Mouse (Mus musculus) midbrain, embryonic 13.5 days (tissue): ENCODE measurements around the gene Prr3. TPM values are rescaled to one million over a fixed set of nuclear protein-coding genes. Genes with fewer than 3 reads are reported as not detected.

ENCODE experiments used
- ATAC-seq: fragments of 200-750 bp; cut with Nextera tagmentation; 2 replicates; pipeline ENCODE4 v1.8.0; 2017; ENCODE audit warnings: mild to moderate bottlenecking, moderate TSS enrichment, moderate library complexity
- H3K27ac ChIP-seq: fragments of 300-500 bp; sonication (generic); 2 replicates; pipeline ENCODE4 v1.5.1; 2015; ENCODE audit warnings: inconsistent platforms, mild to moderate bottlenecking, moderate library complexity
- H3K27me3 ChIP-seq: fragments of 300-500 bp; sonication (generic); 2 replicates; pipeline ENCODE4 v1.6.1; 2015; ENCODE audit warnings: mild to moderate bottlenecking, inconsistent platforms
- H3K36me3 ChIP-seq: fragments of 300-500 bp; sonication (generic); 2 replicates; pipeline ENCODE4 v1.6.1; 2015; ENCODE audit warnings: mild to moderate bottlenecking, inconsistent platforms
- H3K4me1 ChIP-seq: fragments of 300-500 bp; sonication (generic); replicated peaks from 2 replicates; pipeline ENCODE4 v1.6.1; 2015; ENCODE audit warnings: inconsistent platforms
- H3K4me2 ChIP-seq: fragments of 300-500 bp; sonication (generic); replicated peaks from 2 replicates; pipeline ENCODE4 v1.6.1; 2015; ENCODE audit warnings: moderate library complexity, mild to moderate bottlenecking, inconsistent platforms
- H3K4me3 ChIP-seq: fragments of 300-500 bp; sonication (generic); replicated peaks from 2 replicates; pipeline ENCODE4 v1.5.1; 2015; ENCODE audit warnings: mild to moderate bottlenecking, inconsistent platforms
- H3K9ac ChIP-seq: fragments of 300-500 bp; sonication (generic); replicated peaks from 2 replicates; pipeline ENCODE4 v1.6.1; 2015; ENCODE audit warnings: mild to moderate bottlenecking, inconsistent platforms
- H3K9me3 ChIP-seq: fragments of 300-500 bp; sonication (generic); 2 replicates; pipeline ENCODE4 v1.6.1; 2016; ENCODE audit warnings: mild to moderate bottlenecking, inconsistent platforms
- WGBS: fragments of 180-500 bp; shearing (Covaris S2); methylation state at CpG from one replicate; pipeline ENCODE4 v1.1.7; 2015; 5-methylcytosine and 5-hydroxymethylcytosine counted together
- polyA plus RNA-seq: library from polyadenylated mRNA; unstranded; fragments of >200 nt; fragmentation: Nextera tagmentation; extraction: Ambion mirVana; gene quantifications from 2 replicates; pipeline ENCODE4 v1.2.1, GENCODE M21; 2015

Prr3 gene
- 69.0 and 74.6 TPM in 2 replicates for polyA plus RNA-seq

GRCm38 (mm10) chr17:35979401-35980362, at the start of gene Prr3, which contains the start of gene Gnl1:
TSS of gene Prr3 (minus strand) at chr17:35980236.
TSS of gene Gnl1 (plus strand) at chr17:35979851.
- under 1% methylated on average over 98 of the region's 109 CpGs for WGBS
- Histone ChIP-seq H3K9ac (peak within 1 kb of the TSS; percentile 86), H3K9me3 (no peaks in the 10 kb centered on the region)

GRCm38 (mm10) chr17:36028879-36029619, 49.0 kb upstream of the Prr3 start:
- no peak overlapping the region for H3K4me2 ChIP-seq
- no peak overlapping the region for H3K27ac ChIP-seq
- H3K9me3 ChIP-seq, result no peaks in the 10 kb centered on the region
- ATAC-seq, result no peak
- WGBS, result 70% methylated on average over 7 of the region's 7 CpGs
- no peak overlapping the region for H3K9ac ChIP-seq
- peaks cover 12% of the 10 kb centered on the region for H3K4me1 ChIP-seq
- no peaks in the 10 kb centered on the region for H3K36me3 ChIP-seq
- no peak overlapping the region for H3K4me3 ChIP-seq
- 0 out of 2 replicates have a peak, but pooled peaks cover 5% of the 10 kb centered on the region for H3K27me3 ChIP-seq

More at GRCm38 (mm10) chr17:35979401-35980362, at the start of gene Prr3, which contains the start of gene Gnl1:
- Histone ChIP-seq H3K27me3 (no peaks in the 10 kb centered on the region), H3K27ac (peak within 1 kb of the TSS; percentile 94), H3K36me3 (peaks cover 40% of the 10 kb centered on the region), H3K4me3 (peak within 1 kb of the TSS; percentile 97), H3K4me1 (peaks cover 26% of the 10 kb centered on the region), H3K4me2 (peak within 1 kb of the TSS; percentile 90)
- ATAC-seq, result peak; percentile 80

- Histone ChIP-seq H3K9ac (no peak overlapping the region), H3K36me3 (no peaks in the 10 kb centered on the region), H3K4me3 (no peak overlapping the region), H3K27ac (no peak overlapping the region), H3K4me1 (peaks cover 12% of the 10 kb centered on the region), H3K27me3 (0 out of 2 replicates have a peak, but pooled peaks cover 5% of the 10 kb centered on the region), H3K4me2 (no peak overlapping the region), H3K9me3 (no peaks in the 10 kb centered on the region)
- WGBS, result 94% methylated on average over 4 of the region's 4 CpGs
- no peak for ATAC-seq
Observed at GRCm38 (mm10) chr17:36027663-36028062, 47.6 kb upstream of the Prr3 start.

GRCm38 (mm10) chr17:36025901-36026300, 45.9 kb upstream of the Prr3 start:
- Histone ChIP-seq H3K4me1 (no peaks in the 10 kb centered on the region), H3K4me2 (no peak overlapping the region), H3K36me3 (no peaks in the 10 kb centered on the region), H3K4me3 (no peak overlapping the region), H3K27ac (no peak overlapping the region), H3K27me3 (no peaks in the 10 kb centered on the region), H3K9me3 (no peaks in the 10 kb centered on the region), H3K9ac (no peak overlapping the region)
- ATAC-seq, result no peak
- WGBS, result 89% methylated on average over 4 of the region's 4 CpGs

GRCm38 (mm10) chr17:36025197-36025596, 45.2 kb upstream of the Prr3 start:
- WGBS, result 62% methylated on average over 5 of the region's 5 CpGs
- Histone ChIP-seq H3K4me1 (peaks cover 4% of the 10 kb centered on the region), H3K27ac (no peak overlapping the region)

GRCm38 (mm10) chr17:36023710-36024654, 43.9 kb upstream of the Prr3 start:
- no peaks in the 10 kb centered on the region for H3K27me3 ChIP-seq
- ATAC-seq, result no peak
- H3K4me1 ChIP-seq, result peaks cover 4% of the 10 kb centered on the region
- 80% methylated on average over 9 of the region's 9 CpGs for WGBS
- H3K4me2 ChIP-seq, result no peak overlapping the region
- no peak overlapping the region for H3K9ac ChIP-seq
- no peaks in the 10 kb centered on the region for H3K36me3 ChIP-seq
- H3K9me3 ChIP-seq, result no peaks in the 10 kb centered on the region
- H3K27ac ChIP-seq, result no peak overlapping the region
- no peak overlapping the region for H3K4me3 ChIP-seq

More at GRCm38 (mm10) chr17:36025197-36025596, 45.2 kb upstream of the Prr3 start:
- Histone ChIP-seq H3K36me3 (no peaks in the 10 kb centered on the region), H3K27me3 (no peaks in the 10 kb centered on the region), H3K4me3 (no peak overlapping the region), H3K4me2 (no peak overlapping the region), H3K9ac (no peak overlapping the region), H3K9me3 (no peaks in the 10 kb centered on the region)
- ATAC-seq, result no peak

- Histone ChIP-seq H3K4me2 (no peak overlapping the region), H3K4me1 (peaks cover 4% of the 10 kb centered on the region), H3K9me3 (no peaks in the 10 kb centered on the region), H3K36me3 (no peaks in the 10 kb centered on the region), H3K9ac (no peak overlapping the region), H3K4me3 (no peak overlapping the region), H3K27me3 (no peaks in the 10 kb centered on the region), H3K27ac (no peak overlapping the region)
- no peak for ATAC-seq
- WGBS, result 93% methylated on average over 6 of the region's 6 CpGs
Observed at GRCm38 (mm10) chr17:36022922-36023321, 42.9 kb upstream of the Prr3 start.

- H3K27ac ChIP-seq, result no peak overlapping the region
- peaks cover 4% of the 10 kb centered on the region for H3K4me1 ChIP-seq
- no peak for ATAC-seq
- H3K36me3 ChIP-seq, result no peaks in the 10 kb centered on the region
- H3K9ac ChIP-seq, result no peak overlapping the region
- no peaks in the 10 kb centered on the region for H3K9me3 ChIP-seq
- H3K4me2 ChIP-seq, result no peak overlapping the region
- H3K27me3 ChIP-seq, result no peaks in the 10 kb centered on the region
- no peak overlapping the region for H3K4me3 ChIP-seq
- 92% methylated on average over 9 of the region's 9 CpGs for WGBS
Observed at GRCm38 (mm10) chr17:36022098-36022497, 42.1 kb upstream of the Prr3 start.

GRCm38 (mm10) chr17:36021309-36021708, 41.3 kb upstream of the Prr3 start:
- Histone ChIP-seq H3K4me3 (no peak overlapping the region), H3K9me3 (no peaks in the 10 kb centered on the region), H3K36me3 (no peaks in the 10 kb centered on the region), H3K9ac (no peak overlapping the region), H3K27ac (no peak overlapping the region), H3K4me2 (no peak overlapping the region), H3K4me1 (peaks cover 4% of the 10 kb centered on the region), H3K27me3 (no peaks in the 10 kb centered on the region)
- no peak for ATAC-seq
- WGBS, result 97% methylated on average over 1 of the region's 1 CpGs

GRCm38 (mm10) chr17:36020191-36021073, 40.4 kb upstream of the Prr3 start, which contains the start of gene H2-T24:
TSS of gene H2-T24 (minus strand) at chr17:36020560.
- Histone ChIP-seq H3K9me3 (no peaks in the 10 kb centered on the region), H3K27me3 (no peaks in the 10 kb centered on the region)

More at GRCm38 (mm10) chr17:36020191-36021073, 40.4 kb upstream of the Prr3 start, which contains the start of gene H2-T24:
- Histone ChIP-seq H3K4me3 (no peak within 1 kb of the TSS), H3K4me2 (no peak within 1 kb of the TSS), H3K27ac (no peak within 1 kb of the TSS), H3K9ac (no peak within 1 kb of the TSS), H3K36me3 (peaks cover 4% of the 10 kb centered on the region), H3K4me1 (peaks cover 4% of the 10 kb centered on the region)
- ATAC-seq, result no peak
- 48% methylated on average over 15 of the region's 15 CpGs for WGBS
